In genomic region chr11:72960723-72961071, GRCm38 (mm10) we compare ENCODE assay signal across 8 mouse cellular contexts. TPM values are rescaled to one million over a fixed set of nuclear protein-coding genes. Genes with fewer than 3 reads are reported as not detected.
A peak's percentile ranks its signal among the peaks of the same experiment; 100 is the strongest.
DNase-seq lines count a peak whose midpoint lies in the region; ATAC-seq and TF ChIP-seq lines count a peak whose summit lies in the region.

No protein-coding gene starts in this region.

- DNase-seq in heart, embryonic 10.5 days (ENCODE audit: low spot score), result no peak
- DNase-seq in heart, postnatal 14 days, result no peak
- no peak for DNase-seq in heart, postnatal 0 days (ENCODE audit: low spot score)
- DNase-seq in liver, postnatal 0 days, result no peak
- DNase-seq in ovary, postnatal 10 days (ENCODE audit: low spot score), result no peak
- no peak for DNase-seq in T-cell, adult 2 months (ENCODE audit: low spot score)
- DNase-seq in layer of hippocampus, postnatal 14 days (ENCODE audit: low spot score in 2 of 2), result no peak

- intact Hi-C loops in heart, postnatal 14 days (cut with DNase I), result loop anchor here (5.0 kb wide), 1 partner anchor 33 kb away; no protein-coding TSS in a partner anchor

- no peak for ATAC-seq in heart, postnatal 0 days (ENCODE audit: insufficient read depth, low read depth)
- peak; percentile 4; the same call in 1 of the 2 replicates for ATAC-seq in liver, postnatal 0 days

- no peaks in the 10 kb centered on the region for H3K9me3 ChIP-seq in heart, embryonic 10.5 days
- H3K9me3 ChIP-seq in ES-Bruce4 (replicated peaks; ENCODE audit: control insufficient read depth, insufficient read depth, low read length, poor library complexity, severe bottlenecking), result no peaks in the 10 kb centered on the region
- H3K9me3 ChIP-seq in heart, postnatal 0 days (replicated peaks; ENCODE audit: control insufficient read depth, low read length), result no peaks in the 10 kb centered on the region
- no peaks in the 10 kb centered on the region for H3K9me3 ChIP-seq in liver, postnatal 0 days (ENCODE audit: low read length)

- peaks cover 50% of the 10 kb centered on the region for H3K4me1 ChIP-seq in heart, embryonic 10.5 days
- H3K4me1 ChIP-seq in ES-Bruce4 (ENCODE audit: control insufficient read depth, insufficient read depth, low read length), result peaks cover 2% of the 10 kb centered on the region
- no peaks in the 10 kb centered on the region; the same call in 1 of the 2 replicates for H3K4me1 ChIP-seq in heart, postnatal 0 days (ENCODE audit: control insufficient read depth, insufficient read depth)
- H3K4me1 ChIP-seq in liver, postnatal 0 days (ENCODE audit: insufficient read depth), result peaks cover 20% of the 10 kb centered on the region

- peak overlapping the region; percentile 62 for H3K4me3 ChIP-seq in heart, embryonic 10.5 days
- H3K4me3 ChIP-seq in ES-Bruce4 (ENCODE audit: low read depth, low read length), result peak overlapping the region; percentile 63
- peak overlapping the region; percentile 39 for H3K4me3 ChIP-seq in heart, postnatal 0 days (ENCODE audit: low read depth, low read length)
- H3K4me3 ChIP-seq in liver, postnatal 0 days (ENCODE audit: low read depth, low read length), result peak overlapping the region; percentile 54

- H3K9ac ChIP-seq in ES-Bruce4 (ENCODE audit: low read depth, poor library complexity, severe bottlenecking), result peak overlapping the region; percentile 7
- H3K9ac ChIP-seq in heart, postnatal 0 days (replicated peaks; ENCODE audit: low read depth, low read length), result no peak overlapping the region
- H3K9ac ChIP-seq in liver, postnatal 0 days (replicated peaks), result peak overlapping the region; percentile 60; the same call in 1 of the 2 replicates

- 4% methylated on average over 15 of the region's 15 CpGs for WGBS in heart, embryonic 10.5 days
- 8% methylated on average over 15 of the region's 15 CpGs for WGBS in heart, postnatal 0 days
- 10% methylated on average over 15 of the region's 15 CpGs for WGBS in liver, postnatal 0 days (ENCODE audit: insufficient replicate concordance)

- TF ChIP-seq EP300 in ES-Bruce4 (IDR thresholded peaks at IDR 0.05; ENCODE audit: insufficient read depth, low read depth, low read length), result no peak
- no peak for TF ChIP-seq EP300 in heart, postnatal 0 days (IDR thresholded peaks at IDR 0.05; ENCODE audit: low read depth)
- TF ChIP-seq EP300 in liver, postnatal 0 days (IDR thresholded peaks at IDR 0.05; ENCODE audit: low read depth), result no peak

- TF ChIP-seq POLR2A in ES-Bruce4 (IDR thresholded peaks at IDR 0.05; ENCODE audit: insufficient read depth, low read length), result no peak

- TF ChIP-seq CTCF in ES-Bruce4 (IDR thresholded peaks at IDR 0.05; ENCODE audit: low read depth, low read length), result no peak
- no peak for TF ChIP-seq CTCF in heart, postnatal 0 days (IDR thresholded peaks at IDR 0.05; ENCODE audit: low read depth)
- no peak for TF ChIP-seq CTCF in liver, postnatal 0 days (IDR thresholded peaks at IDR 0.05; ENCODE audit: low read depth)

- H3K4me2 ChIP-seq in heart, postnatal 0 days (ENCODE audit: low read depth, low read length), result peak overlapping the region; percentile 57
- H3K4me2 ChIP-seq in liver, postnatal 0 days (ENCODE audit: low read depth, low read length), result peak overlapping the region; percentile 69

- H3K27ac ChIP-seq in heart, embryonic 10.5 days, result peak overlapping the region; percentile 56
- no peak overlapping the region for H3K27ac ChIP-seq in ES-Bruce4 (ENCODE audit: insufficient read depth, low read length)
- H3K27ac ChIP-seq in heart, postnatal 0 days (ENCODE audit: low read depth), result no peak overlapping the region
- no peak overlapping the region for H3K27ac ChIP-seq in liver, postnatal 0 days (ENCODE audit: low read depth)

- no peaks in the 10 kb centered on the region for H3K36me3 ChIP-seq in heart, embryonic 10.5 days
- no peaks in the 10 kb centered on the region for H3K36me3 ChIP-seq in ES-Bruce4 (ENCODE audit: control insufficient read depth, insufficient read depth, low read length, poor library complexity, severe bottlenecking)
- no peaks in the 10 kb centered on the region for H3K36me3 ChIP-seq in heart, postnatal 0 days (replicated peaks; ENCODE audit: control insufficient read depth, insufficient read depth, low read length)
- H3K36me3 ChIP-seq in liver, postnatal 0 days (replicated peaks; ENCODE audit: insufficient read depth, low read length), result no peaks in the 10 kb centered on the region

- peaks cover 61% of the 10 kb centered on the region for H3K27me3 ChIP-seq in heart, embryonic 10.5 days (ENCODE audit: insufficient read depth, poor library complexity, severe bottlenecking)
- H3K27me3 ChIP-seq in ES-Bruce4 (ENCODE audit: control insufficient read depth, insufficient read depth, low read length, poor library complexity, severe bottlenecking), result no peaks in the 10 kb centered on the region
- H3K27me3 ChIP-seq in heart, postnatal 0 days (ENCODE audit: control insufficient read depth, insufficient read depth, low read length), result peaks cover 26% of the 10 kb centered on the region
- peaks cover 25% of the 10 kb centered on the region for H3K27me3 ChIP-seq in liver, postnatal 0 days (ENCODE audit: insufficient read depth, low read length)

RNA-seq across cellular contexts. Expression of gene Atp2a3, which starts 0.3 kb away (rescaled TPM):
- polyA plus RNA-seq in heart, embryonic 10.5 days (2016; fragmentation: Nextera tagmentation; extraction: Ambion mirVana), result 3.4 and 4.1 TPM in 2 replicates
- total RNA-seq in heart, postnatal 14 days (2021), result 10 to 100 TPM; 18.4 to 19.3 TPM
- 3.6 and 3.7 TPM in 2 replicates for polyA plus RNA-seq in ES-Bruce4 (2011; ENCODE audit: insufficient read depth, insufficient read length, low read depth, missing spikeins)
- total RNA-seq in heart, postnatal 0 days (2014; rRNA removed; ENCODE audit: low replicate concordance), result 3.8 and 9.7 TPM in 2 replicates
- polyA plus RNA-seq in heart, postnatal 0 days (2015; fragmentation: Nextera tagmentation; extraction: Ambion mirVana), result 2.6 and 3.1 TPM in 2 replicates
- polyA plus RNA-seq in liver, postnatal 0 days (2015; fragmentation: Nextera tagmentation; extraction: Ambion mirVana), result 13.5 and 14.6 TPM in 2 replicates
- 1 to 10 TPM; 7.9 to 8.1 TPM for total RNA-seq in layer of hippocampus, postnatal 14 days (2021)

RNA-seq across cellular contexts. Expression of gene P2rx1, which starts 38.2 kb away (rescaled TPM):
- 2.6 and 4.8 TPM in 2 replicates for polyA plus RNA-seq in heart, embryonic 10.5 days (2016; fragmentation: Nextera tagmentation; extraction: Ambion mirVana)
- total RNA-seq in heart, postnatal 14 days (2021), result 1 to 10 TPM in 1 of 2 experiments, under 1 TPM in 1; 0.60 to 1.0 TPM
- not detected in 2 replicates for polyA plus RNA-seq in ES-Bruce4 (2011; ENCODE audit: insufficient read depth, insufficient read length, low read depth, missing spikeins)
- 1.4 and 24.8 TPM in 2 replicates for total RNA-seq in heart, postnatal 0 days (2014; rRNA removed; ENCODE audit: low replicate concordance)
- polyA plus RNA-seq in heart, postnatal 0 days (2015; fragmentation: Nextera tagmentation; extraction: Ambion mirVana), result 0.71 and 1.0 TPM in 2 replicates
- polyA plus RNA-seq in liver, postnatal 0 days (2015; fragmentation: Nextera tagmentation; extraction: Ambion mirVana), result 7.0 and 7.9 TPM in 2 replicates
- total RNA-seq in layer of hippocampus, postnatal 14 days (2021), result under 1 TPM; 0.65 to 0.83 TPM

RNA-seq across cellular contexts. Expression of gene Camkk1, which starts 58.1 kb away (rescaled TPM):
- 2.2 and 3.4 TPM in 2 replicates for polyA plus RNA-seq in heart, embryonic 10.5 days (2016; fragmentation: Nextera tagmentation; extraction: Ambion mirVana)
- 1 to 10 TPM; 1.4 to 1.8 TPM for total RNA-seq in heart, postnatal 14 days (2021)
- polyA plus RNA-seq in ES-Bruce4 (2011; ENCODE audit: insufficient read depth, insufficient read length, low read depth, missing spikeins), result 3.0 and 3.1 TPM in 2 replicates
- total RNA-seq in heart, postnatal 0 days (2014; rRNA removed; ENCODE audit: low replicate concordance), result 0.62 and 4.9 TPM in 2 replicates
- 0.68 and 1.1 TPM in 2 replicates for polyA plus RNA-seq in heart, postnatal 0 days (2015; fragmentation: Nextera tagmentation; extraction: Ambion mirVana)
- 0.76 and 0.78 TPM in 2 replicates for polyA plus RNA-seq in liver, postnatal 0 days (2015; fragmentation: Nextera tagmentation; extraction: Ambion mirVana)
- 10 to 100 TPM; 80.5 to 82.7 TPM for total RNA-seq in layer of hippocampus, postnatal 14 days (2021)
